Mouse (Mus musculus) spleen, adult 2 months (tissue): ENCODE data around the gene Rhebl1. TPM values are rescaled to one million over a fixed set of nuclear protein-coding genes. Genes with fewer than 3 reads are reported as not detected.

ENCODE experiments used
- DNase-seq, 2 experiments: peaks; one replicate each; pipeline versions ENCODE4 v3.0.0 to v3.0.0-alpha.2; 2012 to 2021; ENCODE audit warnings: low spot score in 2 of 2, low read depth in 1 of 2
- H3K27ac ChIP-seq: fragments of 200-500 bp; 2 replicates; pipeline ENCODE4 v1.5.1; 2012; ENCODE audit warnings: low read length, inconsistent platforms; ENCODE audit not compliant: insufficient read depth
- H3K27me3 ChIP-seq: fragments of 200-500 bp; 2 replicates; pipeline ENCODE4 v1.6.1; 2012; ENCODE audit warnings: mild to moderate bottlenecking, moderate library complexity, low read length, inconsistent platforms; ENCODE audit not compliant: control insufficient read depth, insufficient read depth
- H3K36me3 ChIP-seq: fragments of 200-500 bp; 2 replicates; pipeline ENCODE4 v1.6.1; 2012; ENCODE audit warnings: mild to moderate bottlenecking, low read length, inconsistent platforms; ENCODE audit not compliant: control insufficient read depth, insufficient read depth
- H3K4me1 ChIP-seq: fragments of 200-500 bp; 2 replicates; pipeline ENCODE4 v1.6.1; 2011; ENCODE audit warnings: inconsistent platforms; ENCODE audit not compliant: control insufficient read depth, insufficient read depth, insufficient read length
- H3K4me3 ChIP-seq: fragments of 200-500 bp; 2 replicates; pipeline ENCODE4 v1.5.1; 2011; ENCODE audit warnings: mild to moderate bottlenecking, inconsistent platforms; ENCODE audit not compliant: insufficient read depth, insufficient read length; ENCODE audit errors: extremely low read depth
- CTCF ChIP-seq: fragments of 200-500 bp; IDR thresholded peaks from 2 replicates; pipeline ENCODE4 v1.5.1; 2011; ENCODE audit warnings: mild to moderate bottlenecking, inconsistent platforms; ENCODE audit not compliant: insufficient read depth, insufficient read length, insufficient replicate concordance; ENCODE audit errors: extremely low read depth
- POLR2A ChIP-seq: fragments of 200-500 bp; IDR thresholded peaks from 2 replicates; pipeline ENCODE4 v1.6.1; 2011; ENCODE audit warnings: low read depth, low read length, inconsistent platforms
- WGBS: fragments of 180-500 bp; shearing (Covaris S2); methylation state at CpG from one replicate; pipeline ENCODE4 v1.1.7; 2018; 5-methylcytosine and 5-hydroxymethylcytosine counted together
- polyA plus RNA-seq: library from polyadenylated mRNA; depleted of rRNA; stranded (reverse); fragments of >200 nt; gene quantifications from 2 replicates; pipeline ENCODE4 v1.2.3, GENCODE M21; 2012

Gene Rhebl1
- polyA plus RNA-seq, 1 experiment, result 6.0 TPM

DNA sequence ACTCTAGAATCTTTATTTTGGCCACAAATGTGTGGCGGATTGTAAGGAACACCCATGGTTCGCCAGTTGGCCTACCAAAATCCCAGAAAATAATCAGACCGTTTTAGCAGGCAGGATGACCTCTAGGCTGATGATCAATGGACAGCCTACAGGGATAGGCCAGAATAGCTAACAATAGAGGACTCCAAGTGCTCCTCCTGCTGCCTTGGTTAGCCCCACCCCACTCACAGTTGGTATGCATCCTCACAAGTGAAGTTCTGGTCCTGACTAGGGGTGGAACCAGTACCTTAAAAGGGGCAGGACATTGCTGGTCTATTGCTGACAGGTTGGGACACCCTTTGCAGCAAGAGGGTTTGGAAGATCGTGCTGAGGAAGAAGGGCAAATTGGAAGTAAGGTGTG is 1.3 kb downstream of the Rhebl1 start:
- H3K27me3 ChIP-seq, result peaks cover 22% of the 10 kb centered on the region
- DNase-seq, result no peak
- H3K27ac ChIP-seq, result no peak overlapping the region
- no peak for TF ChIP-seq CTCF
- no peak for TF ChIP-seq POLR2A
- WGBS, result 85% methylated on average over 4 of the region's 4 CpGs
- peaks cover 12% of the 10 kb centered on the region for H3K4me1 ChIP-seq
- no peak overlapping the region for H3K4me3 ChIP-seq
- no peaks in the 10 kb centered on the region for H3K36me3 ChIP-seq

DNA sequence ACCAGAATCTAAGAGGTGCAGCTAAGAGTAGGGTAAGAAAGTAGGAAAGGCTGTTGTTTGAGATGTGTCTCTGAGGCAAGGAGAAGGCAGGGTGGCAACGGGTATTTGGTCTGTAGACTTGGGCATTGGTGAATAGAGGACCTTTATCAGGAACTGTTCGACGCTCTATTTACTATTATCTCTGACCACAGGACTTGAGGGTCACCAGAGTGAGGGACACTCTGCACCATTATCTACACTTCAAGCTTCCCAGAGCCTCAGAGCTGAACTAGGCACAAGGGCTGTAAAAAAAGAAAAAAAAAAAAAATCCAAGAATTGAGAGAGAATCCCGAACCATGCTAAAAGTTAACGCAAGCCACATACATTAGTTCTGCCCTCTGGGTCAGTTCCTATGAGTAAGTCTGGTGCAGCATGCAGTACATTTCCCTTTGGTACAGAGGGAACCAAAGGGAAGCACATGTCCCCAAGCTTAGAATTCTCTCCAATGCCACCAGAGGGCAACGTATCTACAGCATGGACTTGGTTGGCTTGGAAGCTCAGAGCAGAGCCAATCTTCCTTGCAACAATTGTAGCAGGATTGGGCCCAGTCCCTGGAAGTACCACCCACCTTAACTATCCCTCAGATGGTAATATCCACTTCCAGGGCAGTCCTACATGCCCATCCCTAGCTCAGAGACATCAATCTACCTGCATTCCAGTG is 2.3 kb downstream of the Rhebl1 start:
- TF ChIP-seq POLR2A, result no peak
- peak; percentile 54; the same call in 1 of the 2 replicates for TF ChIP-seq CTCF
- DNase-seq, result peak; percentile 46 to 53

DNA sequence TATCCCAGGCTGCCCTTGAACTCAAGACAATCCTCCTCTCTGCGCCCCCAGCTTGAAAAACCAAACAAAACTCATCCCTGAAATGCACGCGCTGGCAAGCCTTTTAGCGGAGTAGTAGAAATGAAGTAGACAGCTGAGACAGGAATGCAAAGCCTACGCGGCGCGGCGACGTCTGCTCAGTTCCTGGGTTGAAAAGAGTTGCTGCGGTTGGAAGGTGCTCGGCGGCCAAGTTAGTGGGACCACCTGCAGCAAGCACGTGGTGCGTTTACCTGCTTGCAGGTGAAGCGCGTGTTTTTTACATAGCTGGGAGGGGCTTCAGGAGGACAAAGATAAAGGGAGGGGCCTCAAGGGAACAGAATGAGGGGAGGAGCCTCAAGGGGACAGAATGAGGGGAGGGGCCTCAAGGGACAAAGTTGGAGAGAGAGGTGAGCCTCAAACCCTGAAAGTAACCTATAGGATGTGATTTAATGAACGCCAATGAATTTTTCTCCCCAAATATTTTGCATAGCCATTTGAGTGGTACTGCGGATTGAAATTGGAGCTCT is 3.1 kb downstream of the Rhebl1 start:
- Histone ChIP-seq H3K4me3 (no peak overlapping the region), H3K36me3 (no peaks in the 10 kb centered on the region), H3K27me3 (peaks cover 16% of the 10 kb centered on the region), H3K4me1 (peaks cover 10% of the 10 kb centered on the region; the same call in 1 of the 2 replicates), H3K27ac (no peak overlapping the region)
- DNase-seq, result no peak
- no peak for TF ChIP-seq CTCF
- no peak for TF ChIP-seq POLR2A
- 40% methylated on average over 19 of the region's 19 CpGs for WGBS

More for the DNA sequence above, 2.3 kb downstream of the Rhebl1 start:
- WGBS, result 26% methylated on average over 6 of the region's 6 CpGs
- Histone ChIP-seq H3K4me1 (peaks cover 10% of the 10 kb centered on the region; the same call in 1 of the 2 replicates), H3K27me3 (peaks cover 17% of the 10 kb centered on the region), H3K27ac (no peak overlapping the region), H3K36me3 (no peaks in the 10 kb centered on the region), H3K4me3 (no peak overlapping the region)

DNA sequence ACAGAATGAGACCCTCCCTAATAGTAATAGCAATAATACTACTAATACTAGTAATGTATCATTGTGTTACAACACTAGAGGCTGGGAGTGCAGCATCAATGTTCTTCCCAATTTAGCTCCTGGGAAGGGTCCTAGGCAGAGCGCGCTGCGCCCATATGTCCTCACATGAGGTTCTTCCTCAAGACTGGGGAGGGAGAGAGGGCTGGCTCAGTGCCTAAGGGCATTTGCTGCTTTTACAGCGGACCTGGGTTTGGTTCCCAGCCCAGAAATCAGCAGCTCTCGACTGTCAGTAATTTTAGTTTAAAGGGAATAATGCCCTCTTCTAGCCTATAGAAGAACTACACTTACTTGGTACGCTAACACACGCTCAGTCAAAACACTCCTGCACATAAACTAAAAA is 6.8 kb downstream of the Rhebl1 start:
- no peak overlapping the region for H3K27ac ChIP-seq
- no peak overlapping the region for H3K4me3 ChIP-seq
- TF ChIP-seq POLR2A (no peak), CTCF (no peak)
- H3K36me3 ChIP-seq, result no peaks in the 10 kb centered on the region
- no peaks in the 10 kb centered on the region for H3K27me3 ChIP-seq
- no peaks in the 10 kb centered on the region for H3K4me1 ChIP-seq
- no peak for DNase-seq
- 84% methylated on average over 7 of the region's 7 CpGs for WGBS

DNA sequence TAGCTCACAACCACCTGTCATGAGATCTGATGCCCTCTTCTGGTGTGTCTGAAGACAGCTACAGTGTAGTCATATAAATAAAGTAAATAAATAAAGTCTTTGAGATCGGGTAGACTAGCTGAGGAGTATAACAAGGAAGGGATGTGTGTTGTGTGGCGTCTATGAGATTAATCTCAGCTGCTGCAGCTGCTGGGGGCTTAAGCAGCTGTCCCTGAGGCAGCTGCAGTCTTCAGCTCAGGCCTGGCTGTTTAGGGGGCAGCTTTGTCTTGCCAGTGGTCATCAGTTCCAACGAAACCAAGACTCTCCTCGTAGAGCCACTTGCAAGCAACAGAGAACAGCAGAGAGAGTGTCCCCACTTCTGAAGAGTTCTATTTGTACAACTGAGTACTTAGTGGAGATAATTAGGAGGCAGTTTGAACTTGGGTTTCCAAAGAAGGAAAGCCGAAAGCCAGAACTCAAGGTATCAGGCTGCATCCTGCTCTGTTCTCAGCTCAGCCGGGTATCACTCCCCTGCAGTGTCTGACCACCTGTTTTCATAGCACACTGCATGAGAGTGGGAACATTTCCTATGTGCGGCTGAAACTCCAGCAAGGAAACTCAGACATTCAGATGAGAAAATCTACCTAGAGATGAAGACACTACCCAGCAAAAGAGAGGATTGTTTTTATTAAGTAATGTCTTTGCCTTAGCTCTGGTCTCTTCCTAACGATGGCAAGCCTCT is 7.5 kb downstream of the Rhebl1 start:
- H3K27ac ChIP-seq, result no peak overlapping the region
- no peak for DNase-seq
- no peaks in the 10 kb centered on the region for H3K36me3 ChIP-seq
- TF ChIP-seq CTCF (no peak), POLR2A (no peak)
- no peaks in the 10 kb centered on the region for H3K27me3 ChIP-seq
- no peaks in the 10 kb centered on the region for H3K4me1 ChIP-seq
- 78% methylated on average over 8 of the region's 8 CpGs for WGBS
- no peak overlapping the region for H3K4me3 ChIP-seq

DNA sequence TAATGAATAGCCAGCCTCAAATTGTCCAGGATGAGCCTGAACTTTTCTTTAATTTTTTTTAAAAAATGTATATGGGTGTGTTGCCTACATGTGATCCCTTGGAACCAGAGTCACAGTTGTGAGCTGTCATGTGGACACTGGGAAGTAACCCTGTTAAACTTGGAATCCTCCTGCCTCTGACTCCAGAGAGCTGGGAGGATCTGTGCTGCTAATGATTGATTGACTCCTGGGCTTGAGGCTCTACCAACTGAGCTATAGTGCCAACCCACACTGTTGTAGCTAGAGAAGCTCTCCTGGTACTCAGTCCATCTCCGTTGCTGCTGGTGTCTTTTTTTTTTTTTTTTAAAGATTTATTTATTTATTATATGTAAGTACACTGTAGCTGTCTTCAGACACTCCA is 10.2 kb downstream of the Rhebl1 start:
- Histone ChIP-seq H3K4me1 (peaks cover 3% of the 10 kb centered on the region; the same call in 1 of the 2 replicates), H3K27me3 (no peaks in the 10 kb centered on the region), H3K4me3 (no peak overlapping the region), H3K36me3 (no peaks in the 10 kb centered on the region), H3K27ac (no peak overlapping the region)
- TF ChIP-seq CTCF (no peak), POLR2A (no peak)
- DNase-seq, result no peak
- 95% methylated on average over 1 of the region's 1 CpGs for WGBS

DNA sequence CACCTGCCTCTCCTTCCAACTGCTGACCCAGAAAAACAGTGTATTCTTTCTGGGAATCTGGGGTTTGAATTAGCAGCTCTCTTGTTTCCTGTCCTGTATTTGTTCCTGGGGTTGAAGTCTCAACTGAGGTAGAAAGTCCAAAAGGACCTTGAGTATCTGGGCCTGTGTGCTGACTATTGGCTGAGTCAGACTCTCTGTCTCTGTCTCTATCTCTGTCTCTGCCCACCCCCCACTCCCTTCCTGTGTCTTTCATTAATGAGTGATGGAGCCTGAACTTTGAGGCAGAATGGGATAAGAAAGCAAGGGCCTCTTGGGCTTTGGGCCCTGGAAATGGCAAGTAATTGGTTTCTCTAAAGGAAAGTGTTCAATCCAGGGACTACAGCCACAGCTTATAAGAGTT is 10.7 kb downstream of the Rhebl1 start:
- Histone ChIP-seq H3K27me3 (no peaks in the 10 kb centered on the region), H3K4me1 (peaks cover 3% of the 10 kb centered on the region; the same call in 1 of the 2 replicates), H3K27ac (no peak overlapping the region), H3K4me3 (no peak overlapping the region), H3K36me3 (no peaks in the 10 kb centered on the region)
- TF ChIP-seq POLR2A (no peak), CTCF (no peak)
- no peak for DNase-seq
